Mouse (Mus musculus): Measurements from ENCODE around the gene Ppip5k2. TPM values are rescaled to one million over a fixed set of nuclear protein-coding genes. Genes with fewer than 3 reads are reported as not detected.

The Ppip5k2 gene
- 36.5 and 39.5 TPM in 2 replicates for polyA plus RNA-seq (2014; fragmentation: Nextera tagmentation; extraction: Ambion mirVana)

- Histone ChIP-seq H3K27ac (ENCODE audit: low read depth, low read length) (peak within 1 kb of the TSS; percentile 84), H3K9me3 (ENCODE audit: control insufficient read depth, low read length) (no peaks in the 10 kb centered on the region), H3K27me3 (replicated peaks; ENCODE audit: control insufficient read depth, insufficient read depth, low read length) (no peaks in the 10 kb centered on the region), H3K4me2 (peak within 1 kb of the TSS; percentile 81), H3K9ac (ENCODE audit: low read depth, low read length) (peak within 1 kb of the TSS; percentile 88), H3K4me3 (ENCODE audit: low read depth, low read length) (peak within 1 kb of the TSS; percentile 90), H3K4me1 (replicated peaks; ENCODE audit: control insufficient read depth, insufficient read depth, low read length) (peaks cover 8% of the 10 kb centered on the region), H3K36me3 (ENCODE audit: control insufficient read depth, insufficient read depth, low read length) (no peaks in the 10 kb centered on the region)
- ATAC-seq (replicated peaks; ENCODE audit: low FRiP score): peak; percentile 97
- DNase-seq (ENCODE audit: low spot score): peak; percentile 93
- WGBS: under 1% methylated on average over 66 of the region's 66 CpGs
Observed at GRCm38 (mm10) chr1:97769904-97770753, at the start of gene Ppip5k2, which contains the start of gene Gin1. Ppip5k2 (minus strand) TSS chr1:97770411. Gin1 (plus strand) TSS chr1:97770172.

- Histone ChIP-seq H3K4me3 (ENCODE audit: low read depth, low read length) (no peak overlapping the region), H3K9ac (ENCODE audit: low read depth, low read length) (no peak overlapping the region), H3K4me1 (replicated peaks; ENCODE audit: control insufficient read depth, insufficient read depth, low read length) (no peaks in the 10 kb centered on the region), H3K36me3 (ENCODE audit: control insufficient read depth, insufficient read depth, low read length) (no peaks in the 10 kb centered on the region), H3K27ac (ENCODE audit: low read depth, low read length) (no peak overlapping the region), H3K4me2 (no peak overlapping the region), H3K9me3 (ENCODE audit: control insufficient read depth, low read length) (no peaks in the 10 kb centered on the region), H3K27me3 (replicated peaks; ENCODE audit: control insufficient read depth, insufficient read depth, low read length) (no peaks in the 10 kb centered on the region)
- WGBS: 50% methylated on average over 2 of the region's 2 CpGs
- no peak for ATAC-seq (replicated peaks; ENCODE audit: low FRiP score)
- no peak for DNase-seq (ENCODE audit: low spot score)
Observed at GRCm38 (mm10) chr1:97809255-97809912, 39.2 kb upstream of the Ppip5k2 start.

GRCm38 (mm10) chr1:97804520-97804919 lies 34.3 kb upstream of the Ppip5k2 start:
- ATAC-seq (replicated peaks; ENCODE audit: low FRiP score) (no peak), DNase-seq (ENCODE audit: low spot score) (no peak)
- Histone ChIP-seq H3K4me1 (replicated peaks; ENCODE audit: control insufficient read depth, insufficient read depth, low read length) (no peaks in the 10 kb centered on the region), H3K4me2 (no peak overlapping the region), H3K27me3 (replicated peaks; ENCODE audit: control insufficient read depth, insufficient read depth, low read length) (no peaks in the 10 kb centered on the region), H3K4me3 (ENCODE audit: low read depth, low read length) (no peak overlapping the region), H3K9ac (ENCODE audit: low read depth, low read length) (no peak overlapping the region), H3K9me3 (ENCODE audit: control insufficient read depth, low read length) (no peaks in the 10 kb centered on the region), H3K36me3 (ENCODE audit: control insufficient read depth, insufficient read depth, low read length) (no peaks in the 10 kb centered on the region), H3K27ac (ENCODE audit: low read depth, low read length) (no peak overlapping the region)

DNA sequence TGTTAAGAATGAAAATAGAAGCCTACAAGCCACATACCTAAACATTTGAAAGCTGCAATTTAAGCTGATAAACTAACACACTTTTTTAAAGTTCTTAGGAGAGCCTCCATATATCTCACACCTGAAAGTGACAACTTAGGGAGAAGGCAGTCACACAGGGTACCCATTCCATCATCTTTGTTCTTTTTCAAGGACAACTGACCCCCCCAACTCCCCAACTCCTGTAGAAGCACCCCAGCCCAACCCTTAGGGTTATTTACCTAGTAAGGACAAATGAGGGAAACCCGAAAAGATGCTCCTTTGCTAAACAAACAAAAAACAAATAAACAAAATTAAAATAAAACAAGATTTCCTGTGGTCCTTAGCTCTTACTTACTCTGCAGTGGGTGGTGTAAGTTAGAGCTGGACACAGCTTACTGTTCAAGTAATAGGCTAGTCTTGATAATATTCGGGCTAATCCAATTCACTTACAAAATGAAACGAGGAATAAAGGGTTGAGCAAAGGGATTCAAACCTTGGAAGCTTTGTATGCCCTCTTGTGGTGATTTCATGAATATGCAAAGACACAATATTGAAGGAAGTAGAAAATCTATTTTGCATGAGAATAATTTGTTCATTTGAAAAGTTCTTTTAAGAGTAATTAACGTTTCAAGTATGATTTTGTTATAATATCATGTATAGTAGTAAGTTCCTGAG lies 32.1 kb upstream of the Ppip5k2 start:
- no peaks in the 10 kb centered on the region for H3K27me3 ChIP-seq (replicated peaks; ENCODE audit: control insufficient read depth, insufficient read depth, low read length)
- no peaks in the 10 kb centered on the region for H3K36me3 ChIP-seq (ENCODE audit: control insufficient read depth, insufficient read depth, low read length)
- WGBS: 37% methylated on average over 4 of the region's 4 CpGs
- DNase-seq (ENCODE audit: low spot score) (no peak), ATAC-seq (replicated peaks; ENCODE audit: low FRiP score) (no peak; the same call in 1 of the 2 replicates)
- H3K27ac ChIP-seq (ENCODE audit: low read depth, low read length): no peak overlapping the region
- H3K4me1 ChIP-seq (replicated peaks; ENCODE audit: control insufficient read depth, insufficient read depth, low read length): no peaks in the 10 kb centered on the region
- H3K9ac ChIP-seq (ENCODE audit: low read depth, low read length): no peak overlapping the region
- H3K9me3 ChIP-seq (ENCODE audit: control insufficient read depth, low read length): no peaks in the 10 kb centered on the region
- no peak overlapping the region for H3K4me3 ChIP-seq (ENCODE audit: low read depth, low read length)
- no peak overlapping the region for H3K4me2 ChIP-seq

- 79% methylated on average over 9 of the region's 9 CpGs for WGBS
- no peak overlapping the region for H3K9ac ChIP-seq (ENCODE audit: low read depth, low read length)
- no peaks in the 10 kb centered on the region for H3K4me1 ChIP-seq (replicated peaks; ENCODE audit: control insufficient read depth, insufficient read depth, low read length)
- H3K27ac ChIP-seq (ENCODE audit: low read depth, low read length): no peak overlapping the region
- DNase-seq (ENCODE audit: low spot score) (no peak), ATAC-seq (replicated peaks; ENCODE audit: low FRiP score) (no peak)
- no peaks in the 10 kb centered on the region for H3K36me3 ChIP-seq (ENCODE audit: control insufficient read depth, insufficient read depth, low read length)
- H3K4me3 ChIP-seq (ENCODE audit: low read depth, low read length): no peak overlapping the region
- no peaks in the 10 kb centered on the region for H3K27me3 ChIP-seq (replicated peaks; ENCODE audit: control insufficient read depth, insufficient read depth, low read length)
- H3K4me2 ChIP-seq: no peak overlapping the region
- no peaks in the 10 kb centered on the region for H3K9me3 ChIP-seq (ENCODE audit: control insufficient read depth, low read length)
Observed at GRCm38 (mm10) chr1:97795936-97796335, 25.7 kb upstream of the Ppip5k2 start.

DNA sequence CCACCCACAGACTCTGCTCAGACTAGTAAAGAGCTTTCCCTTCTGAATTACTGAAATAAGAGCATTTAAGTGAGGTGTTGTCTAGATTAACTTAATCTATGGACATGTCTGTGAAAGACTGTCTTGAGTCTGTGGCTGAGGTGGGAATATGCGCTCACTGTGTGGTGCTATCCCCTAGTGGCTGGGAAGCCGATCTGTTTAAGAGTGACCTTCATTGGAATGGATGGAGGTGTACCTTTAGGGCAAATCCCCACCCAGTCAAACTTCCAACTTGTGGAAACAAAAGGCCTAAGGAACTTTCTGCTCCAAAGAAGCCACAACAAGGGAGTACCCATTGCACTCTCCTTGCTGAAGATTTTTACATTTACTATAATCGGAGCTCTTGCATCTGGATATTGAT lies 23.9 kb upstream of the Ppip5k2 start:
- no peaks in the 10 kb centered on the region for H3K36me3 ChIP-seq (ENCODE audit: control insufficient read depth, insufficient read depth, low read length)
- 89% methylated on average over 3 of the region's 3 CpGs for WGBS
- H3K4me1 ChIP-seq (replicated peaks; ENCODE audit: control insufficient read depth, insufficient read depth, low read length): no peaks in the 10 kb centered on the region
- H3K9ac ChIP-seq (ENCODE audit: low read depth, low read length): no peak overlapping the region
- DNase-seq (ENCODE audit: low spot score): no peak
- H3K27ac ChIP-seq (ENCODE audit: low read depth, low read length): no peak overlapping the region
- no peaks in the 10 kb centered on the region for H3K9me3 ChIP-seq (ENCODE audit: control insufficient read depth, low read length)
- H3K4me2 ChIP-seq: no peak overlapping the region
- H3K27me3 ChIP-seq (replicated peaks; ENCODE audit: control insufficient read depth, insufficient read depth, low read length): no peaks in the 10 kb centered on the region
- no peak for ATAC-seq (replicated peaks; ENCODE audit: low FRiP score)
- H3K4me3 ChIP-seq (ENCODE audit: low read depth, low read length): no peak overlapping the region

- Histone ChIP-seq H3K4me3 (ENCODE audit: low read depth, low read length) (no peak overlapping the region), H3K4me2 (no peak overlapping the region), H3K9me3 (ENCODE audit: control insufficient read depth, low read length) (no peaks in the 10 kb centered on the region), H3K4me1 (replicated peaks; ENCODE audit: control insufficient read depth, insufficient read depth, low read length) (0 out of 2 replicates have a peak, but pooled peaks cover 5% of the 10 kb centered on the region), H3K27ac (ENCODE audit: low read depth, low read length) (no peak overlapping the region), H3K36me3 (ENCODE audit: control insufficient read depth, insufficient read depth, low read length) (no peaks in the 10 kb centered on the region), H3K9ac (ENCODE audit: low read depth, low read length) (no peak overlapping the region), H3K27me3 (replicated peaks; ENCODE audit: control insufficient read depth, insufficient read depth, low read length) (no peaks in the 10 kb centered on the region)
- ATAC-seq (replicated peaks; ENCODE audit: low FRiP score): no peak
- no peak for DNase-seq (ENCODE audit: low spot score)
- 91% methylated on average over 2 of the region's 2 CpGs for WGBS
Observed at GRCm38 (mm10) chr1:97788490-97788889, 18.3 kb upstream of the Ppip5k2 start.

DNA sequence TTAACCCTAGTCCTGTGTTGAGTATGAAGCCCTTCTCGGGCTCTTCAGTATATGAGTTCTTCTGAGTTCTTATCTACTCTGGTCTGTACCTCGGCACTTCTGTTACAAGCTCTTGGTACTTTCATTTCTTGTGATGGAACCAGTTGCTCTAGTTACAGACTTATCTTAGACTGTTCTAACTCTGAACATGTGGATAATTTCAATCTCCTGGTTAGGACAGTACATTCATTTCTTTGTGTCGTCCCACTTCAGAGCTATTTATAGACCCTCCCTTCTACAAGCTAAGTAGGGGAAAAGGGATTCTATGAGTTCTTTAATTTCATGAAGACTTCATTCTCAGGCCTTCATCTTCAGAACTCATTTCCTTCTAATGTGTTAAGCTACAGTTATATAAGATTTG lies 17.5 kb upstream of the Ppip5k2 start:
- no peak overlapping the region for H3K9ac ChIP-seq (ENCODE audit: low read depth, low read length)
- no peak overlapping the region for H3K4me2 ChIP-seq
- 74% methylated on average over 3 of the region's 3 CpGs for WGBS
- no peak for DNase-seq (ENCODE audit: low spot score)
- no peak for ATAC-seq (replicated peaks; ENCODE audit: low FRiP score)
- 0 out of 2 replicates have a peak, but pooled peaks cover 5% of the 10 kb centered on the region for H3K4me1 ChIP-seq (replicated peaks; ENCODE audit: control insufficient read depth, insufficient read depth, low read length)
- H3K27ac ChIP-seq (ENCODE audit: low read depth, low read length): no peak overlapping the region
- no peaks in the 10 kb centered on the region for H3K9me3 ChIP-seq (ENCODE audit: control insufficient read depth, low read length)
- H3K27me3 ChIP-seq (replicated peaks; ENCODE audit: control insufficient read depth, insufficient read depth, low read length): no peaks in the 10 kb centered on the region
- H3K4me3 ChIP-seq (ENCODE audit: low read depth, low read length): no peak overlapping the region
- H3K36me3 ChIP-seq (ENCODE audit: control insufficient read depth, insufficient read depth, low read length): no peaks in the 10 kb centered on the region

Measured in liver, embryonic 11.5 days (tissue).